In genomic region chr7:120670153-120670875, GRCm38 (mm10) we compare ENCODE assay signal across 9 mouse cellular contexts. TPM values are rescaled to one million over a fixed set of nuclear protein-coding genes. Genes with fewer than 3 reads are reported as not detected.
DNase-seq lines count a peak whose midpoint lies in the region; ATAC-seq and TF ChIP-seq lines count a peak whose summit lies in the region.
"Had no signal": no experiment of that assay in that cellular context is flagged by ENCODE, and none has a peak within 500 bp of the region (broad histone marks: within the 10 kb centered on the region; RNA-seq: fewer than 3 reads in every experiment).

Gene Pdzd9 (minus strand): TSS chr7:120670343.

- H3K36me3 ChIP-seq in forebrain, embryonic 10.5 days (replicated peaks), result no peaks in the 10 kb centered on the region
- no peaks in the 10 kb centered on the region for H3K36me3 ChIP-seq in heart, embryonic 16.5 days (ENCODE audit: control insufficient read depth, insufficient read depth)
- no peaks in the 10 kb centered on the region for H3K36me3 ChIP-seq in neural tube, embryonic 15.5 days

- WGBS in bone marrow, adult 2 months, result 18% methylated on average over 14 of the region's 14 CpGs
- WGBS in forebrain, embryonic 10.5 days, result 27% methylated on average over 14 of the region's 14 CpGs
- 17% methylated on average over 14 of the region's 14 CpGs for WGBS in heart, embryonic 16.5 days
- 14% methylated on average over 14 of the region's 14 CpGs for WGBS in lung, adult 2 months
- 22% methylated on average over 14 of the region's 14 CpGs for WGBS in neural tube, embryonic 15.5 days

- no peak for TF ChIP-seq POLR2A in bone marrow, adult 2 months (IDR thresholded peaks at IDR 0.05; ENCODE audit: borderline replicate concordance, control insufficient read depth, low read depth, low read length)
- no peak for TF ChIP-seq POLR2A in lung, adult 2 months (IDR thresholded peaks at IDR 0.05; ENCODE audit: borderline replicate concordance, extremely low read depth, low read depth, low read length)

- H3K27ac ChIP-seq in bone marrow, adult 2 months (ENCODE audit: control insufficient read depth, insufficient read depth, low read depth, low read length, poor library complexity), result no peak within 1 kb of the TSS
- no peak within 1 kb of the TSS for H3K27ac ChIP-seq in forebrain, embryonic 10.5 days
- H3K27ac ChIP-seq in heart, embryonic 16.5 days (ENCODE audit: low read length), result no peak within 1 kb of the TSS
- H3K27ac ChIP-seq in neural tube, embryonic 15.5 days (replicated peaks), result no peak within 1 kb of the TSS

- H3K4me2 ChIP-seq in heart, embryonic 16.5 days (ENCODE audit: low read depth, low read length), result peak within 1 kb of the TSS; percentile 13; the same call in 1 of the 2 replicates
- H3K4me2 ChIP-seq in neural tube, embryonic 15.5 days, result 0 out of 2 replicates have a peak within 1 kb of the TSS, but pooled peaks have one; percentile 9

- peak; percentile 63 to 64 for DNase-seq in CD8-positive naive resting alpha-beta T cell, adult 2 months (ENCODE audit: low read depth in 2 of 2, low spot score in 2 of 2)
- DNase-seq in forebrain, embryonic 10.5 days (ENCODE audit: extremely low spot score, low spot score), result peak; percentile 82
- DNase-seq in kidney, postnatal 25 days, result peak; percentile 68 to 81
- DNase-seq in lung, adult 2 months, result peak; percentile 71
- DNase-seq in testis, postnatal 14 days (ENCODE audit: low spot score), result peak; percentile 74

- no peak within 1 kb of the TSS for H3K9ac ChIP-seq in heart, embryonic 16.5 days (ENCODE audit: low read length)
- H3K9ac ChIP-seq in neural tube, embryonic 15.5 days (replicated peaks), result no peak within 1 kb of the TSS

- peak; percentile 49 for ATAC-seq in heart, embryonic 16.5 days (replicated peaks; ENCODE audit: extremely low read depth, insufficient read depth, low FRiP score)
- peak; percentile 53; the same call in 1 of the 2 replicates for ATAC-seq in neural tube, embryonic 15.5 days (ENCODE audit: low FRiP score)

- no peaks in the 10 kb centered on the region for H3K27me3 ChIP-seq in forebrain, embryonic 10.5 days (ENCODE audit: poor library complexity, severe bottlenecking)
- no peaks in the 10 kb centered on the region for H3K27me3 ChIP-seq in heart, embryonic 16.5 days (ENCODE audit: control insufficient read depth, insufficient read depth, low read length)
- no peaks in the 10 kb centered on the region for H3K27me3 ChIP-seq in neural tube, embryonic 15.5 days (replicated peaks)

- H3K9me3 ChIP-seq in forebrain, embryonic 10.5 days, result no peaks in the 10 kb centered on the region
- H3K9me3 ChIP-seq in heart, embryonic 16.5 days (replicated peaks; ENCODE audit: control insufficient read depth, low read length), result no peaks in the 10 kb centered on the region
- H3K9me3 ChIP-seq in neural tube, embryonic 15.5 days (replicated peaks), result no peaks in the 10 kb centered on the region

- H3K4me3 ChIP-seq in bone marrow, adult 2 months (replicated peaks; ENCODE audit: control insufficient read depth, low read depth, low read length), result no peak within 1 kb of the TSS
- no peak within 1 kb of the TSS for H3K4me3 ChIP-seq in forebrain, embryonic 10.5 days
- no peak within 1 kb of the TSS for H3K4me3 ChIP-seq in heart, embryonic 16.5 days (ENCODE audit: low read length)
- H3K4me3 ChIP-seq in lung, adult 2 months (replicated peaks; ENCODE audit: extremely low read depth, low read depth, low read length), result no peak within 1 kb of the TSS
- no peak within 1 kb of the TSS for H3K4me3 ChIP-seq in neural tube, embryonic 15.5 days (replicated peaks)
- H3K4me3 ChIP-seq: erythroblast, embryonic 14.5 days had no signal

- peak; percentile 85 for TF ChIP-seq CTCF in bone marrow, adult 2 months (IDR thresholded peaks at IDR 0.05; ENCODE audit: control insufficient read depth, insufficient read depth, low read length)
- TF ChIP-seq CTCF in lung, adult 2 months (IDR thresholded peaks at IDR 0.05; ENCODE audit: insufficient read depth, low read length), result peak; percentile 80

- no peaks in the 10 kb centered on the region for H3K4me1 ChIP-seq in bone marrow, adult 2 months (ENCODE audit: control insufficient read depth, insufficient read depth, low read length)
- H3K4me1 ChIP-seq in forebrain, embryonic 10.5 days, result no peaks in the 10 kb centered on the region
- H3K4me1 ChIP-seq in heart, embryonic 16.5 days (ENCODE audit: control insufficient read depth, insufficient read depth, low read length), result 0 out of 2 replicates have a peak, but pooled peaks cover 2% of the 10 kb centered on the region
- H3K4me1 ChIP-seq in lung, adult 2 months (ENCODE audit: control insufficient read depth, insufficient read depth, low read length), result no peaks in the 10 kb centered on the region
- H3K4me1 ChIP-seq in neural tube, embryonic 15.5 days, result peaks cover 9% of the 10 kb centered on the region

RNA-seq across cellular contexts. Expression of gene Pdzd9, which starts in this region (rescaled TPM):
- not detected in 2 replicates for polyA plus RNA-seq in bone marrow, adult 2 months (2011; ENCODE audit: insufficient read depth, insufficient read length, low replicate concordance, missing spikeins)
- 0.21 and 0.38 TPM in 2 replicates for polyA plus RNA-seq in forebrain, embryonic 10.5 days (2016; fragmentation: Nextera tagmentation; extraction: Ambion mirVana)
- polyA plus RNA-seq in heart, embryonic 16.5 days (2015; fragmentation: Nextera tagmentation; extraction: Ambion mirVana), result 0.30 and 0.46 TPM in 2 replicates
- not detected in 2 replicates for polyA plus RNA-seq in lung, adult 2 months (2012; rRNA removed)
- 0.40 and 0.42 TPM in 2 replicates for polyA plus RNA-seq in neural tube, embryonic 15.5 days (2015; fragmentation: Nextera tagmentation; extraction: Ambion mirVana)
- polyA plus RNA-seq: erythroblast, embryonic 14.5 days had no signal

Comparison
In these comparisons a context has a peak if more than half of its experiments do, and no peak if none do; other contexts are left out.
1. Peak in DNase-seq in forebrain, embryonic 10.5 days; RNA of the gene not detected or under 1 TPM.
2. Peak in ATAC-seq and H3K4me2 ChIP-seq in heart, embryonic 16.5 days; RNA of the gene not detected or under 1 TPM.
3. Peak in DNase-seq in lung, adult 2 months; RNA of the gene not detected or under 1 TPM.
4. Peak in ATAC-seq and H3K4me2 ChIP-seq in neural tube, embryonic 15.5 days; RNA of the gene not detected or under 1 TPM.